Mouse (Mus musculus): ENCODE results near the gene Saxo1.

DNA sequence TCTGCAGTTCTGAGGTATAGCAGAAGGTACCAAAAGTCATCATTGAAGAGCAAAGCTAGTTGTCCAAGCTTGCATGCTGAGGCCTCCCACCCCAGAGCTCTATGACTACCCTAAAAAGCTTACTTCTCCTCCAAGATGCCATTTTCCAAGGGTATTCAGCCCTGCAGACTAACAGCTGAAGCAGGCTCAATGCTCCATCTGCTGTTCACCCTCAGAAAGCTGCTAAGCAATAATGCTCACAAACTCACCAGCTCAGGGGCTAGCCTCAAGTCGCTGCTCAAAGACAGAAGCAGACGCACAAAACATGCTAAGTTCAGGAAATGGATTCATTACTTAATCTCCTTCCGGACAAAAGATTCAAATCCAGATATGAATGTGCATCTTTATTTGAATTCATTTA lies 77.2 kb downstream of the Saxo1 start:
- TF ChIP-seq ZMIZ1 (IDR thresholded peaks at IDR 0.05; ENCODE audit: low read depth, low read length), result no peak
- TF ChIP-seq CTCF (conservative IDR thresholded peaks at IDR 0.05 in 1 of 2, IDR thresholded peaks at IDR 0.05 in 1 of 2; ENCODE audit: low read depth in 2 of 2, low read length in 2 of 2), result no peak
- TF ChIP-seq EP300 (IDR thresholded peaks at IDR 0.05; ENCODE audit: low read length), result no peak
- TF ChIP-seq ZC3H11A (IDR thresholded peaks at IDR 0.05; ENCODE audit: low read depth, low read length), result no peak
- no peak for TF ChIP-seq MYC (IDR thresholded peaks at IDR 0.05; ENCODE audit: low read depth, low read length)
- no peak for TF ChIP-seq TBP (conservative IDR thresholded peaks at IDR 0.05; ENCODE audit: low read depth, low read length)
- TF ChIP-seq USF1 (IDR thresholded peaks at IDR 0.05; ENCODE audit: low read depth, low read length), result no peak
- TF ChIP-seq ZNF384 (IDR thresholded peaks at IDR 0.05; ENCODE audit: low read depth, low read length), result no peak
- no peak for TF ChIP-seq POLR2A (IDR thresholded peaks at IDR 0.05; ENCODE audit: low read depth, low read length)
- TF ChIP-seq POLR2AphosphoS2 (IDR thresholded peaks at IDR 0.05; ENCODE audit: low read depth, low read length), result no peak
- no peak for TF ChIP-seq TCF12 (IDR thresholded peaks at IDR 0.05; ENCODE audit: low read depth, low read length)
- no peak for TF ChIP-seq MEF2A (IDR thresholded peaks at IDR 0.05; ENCODE audit: borderline replicate concordance, low read depth, low read length)
- TF ChIP-seq E2F4 (IDR thresholded peaks at IDR 0.05; ENCODE audit: insufficient replicate concordance, low read depth, low read length), result no peak

Measured in CH12.LX (cell line).